Mouse (Mus musculus) forebrain, embryonic 13.5 days (tissue): ENCODE measurements around the gene 1810010D01Rik. TPM values are rescaled to one million over a fixed set of nuclear protein-coding genes. Genes with fewer than 3 reads are reported as not detected.

Experiments used
- polyA plus RNA-seq: library from polyadenylated mRNA; unstranded; fragments of >200 nt; fragmentation: Nextera tagmentation; extraction: Ambion mirVana; gene quantifications from 2 replicates; pipeline ENCODE4 v1.2.1, GENCODE M21; 2015

1810010D01Rik gene
- polyA plus RNA-seq, 1 experiment from 2014 or later, result 0.49 TPM

Other genes with a start within 250 kb of the 1810010D01Rik start
- 3.8 and 4.1 TPM in 2 replicates for gene Tpcn2, start 75.9 kb upstream of the 1810010D01Rik start, polyA plus RNA-seq
- 0.67 and 1.9 TPM in 2 replicates for gene Mrgprf, start 92.7 kb upstream of the 1810010D01Rik start, polyA plus RNA-seq
- gene Mrgprd, start 106.7 kb upstream of the 1810010D01Rik start, polyA plus RNA-seq, result not detected in 2 replicates